Mouse (Mus musculus) G1E (cell line): Measurements from ENCODE around the gene Vangl2.

ENCODE experiments used
- CTCF ChIP-seq: IDR thresholded peaks from 2 replicates; pipeline ENCODE4 v1.5.1; 2012; ENCODE audit warnings: low read depth, low read length, inconsistent platforms, mixed read lengths
- GATA1 ChIP-seq: IDR thresholded peaks from 2 replicates; pipeline ENCODE4 v1.6.1; 2012; ENCODE audit warnings: borderline replicate concordance, low read length, inconsistent platforms, mixed read lengths
- GATA2 ChIP-seq: IDR thresholded peaks from 2 replicates; pipeline ENCODE4 v1.6.1; 2012; ENCODE audit warnings: low read depth, low read length, inconsistent platforms, borderline replicate concordance
- POLR2AphosphoS5 ChIP-seq: IDR thresholded peaks from 2 replicates; pipeline ENCODE4 v1.6.1; 2012; ENCODE audit warnings: low read depth, low read length, inconsistent platforms; ENCODE audit not compliant: insufficient replicate concordance
- TAL1 ChIP-seq: conservative IDR thresholded peaks from 2 replicates; pipeline ENCODE4 v1.6.1; 2012; ENCODE audit warnings: low read depth, low read length, inconsistent platforms, mixed read lengths

DNA sequence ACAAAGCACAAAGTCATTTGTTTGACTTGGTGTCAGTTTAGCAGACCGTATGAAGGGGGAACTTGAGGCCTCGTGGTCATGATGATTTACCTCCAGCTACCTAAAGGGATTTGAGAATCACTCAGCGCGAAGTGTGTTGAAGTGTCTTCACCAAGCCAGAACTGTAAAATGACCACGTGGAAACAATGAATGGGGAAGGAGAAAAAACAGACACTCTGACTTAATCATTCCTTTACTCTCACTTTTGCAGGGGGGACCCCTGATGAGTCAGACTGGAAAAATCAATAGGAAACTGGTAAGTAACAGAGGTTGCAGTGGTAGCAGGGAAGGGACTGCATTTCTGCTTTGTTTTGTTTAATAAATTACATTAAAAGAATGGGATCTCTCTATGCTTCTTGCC is 46.1 kb downstream of the Vangl2 start:
- no peak for TF ChIP-seq CTCF
- no peak for TF ChIP-seq GATA2
- no peak for TF ChIP-seq TAL1
- TF ChIP-seq GATA1: no peak
- no peak for TF ChIP-seq POLR2AphosphoS5
